Mouse (Mus musculus) embryonic fibroblast, embryonic 13.5 days (primary cell): Measurements from ENCODE around the gene Qrfp. TPM values are rescaled to one million over a fixed set of nuclear protein-coding genes. Genes with fewer than 3 reads are reported as not detected.

ENCODE experiments used
- H3K27ac ChIP-seq: 2 replicates; pipeline ENCODE4 v1.5.1; 2012; ENCODE audit warnings: low read length, control low read depth, inconsistent platforms; ENCODE audit not compliant: insufficient read depth
- H3K4me1 ChIP-seq: 2 replicates; pipeline ENCODE4 v1.6.1; 2011; ENCODE audit warnings: low read length; ENCODE audit not compliant: control insufficient read depth, insufficient read depth
- H3K4me3 ChIP-seq: 2 replicates; pipeline ENCODE4 v1.5.1; 2011; ENCODE audit warnings: mild to moderate bottlenecking, control low read depth, low read length; ENCODE audit not compliant: insufficient read depth
- CTCF ChIP-seq: IDR thresholded peaks from 2 replicates; pipeline ENCODE4 v1.5.1; 2011; ENCODE audit warnings: mild to moderate bottlenecking, control low read depth, low read length, moderate library complexity, borderline replicate concordance; ENCODE audit not compliant: insufficient read depth
- POLR2A ChIP-seq: IDR thresholded peaks from 2 replicates; pipeline ENCODE4 v1.6.1; 2011; ENCODE audit warnings: low read depth, mild to moderate bottlenecking, control low read depth, low read length, moderate library complexity
- polyA plus RNA-seq: library from polyadenylated mRNA; stranded (reverse); fragments of >200 nt; gene quantifications from 2 replicates; pipeline ENCODE4 v1.2.4, GENCODE M21; 2011; ENCODE audit warnings: low read depth; ENCODE audit not compliant: missing spikeins, insufficient read length

Gene Qrfp
- polyA plus RNA-seq, 1 experiment: not detected

GRCm38 (mm10) chr2:31782958-31783602 lies 27.3 kb downstream of the Qrfp start:
- TF ChIP-seq POLR2A (no peak), CTCF (no peak)

GRCm38 (mm10) chr2:31779258-31779657 lies 31.1 kb downstream of the Qrfp start:
- Histone ChIP-seq H3K4me3 (no peak overlapping the region), H3K4me1 (no peaks in the 10 kb centered on the region), H3K27ac (no peak overlapping the region)
- TF ChIP-seq CTCF (no peak), POLR2A (no peak)

More at GRCm38 (mm10) chr2:31782958-31783602, 27.3 kb downstream of the Qrfp start:
- H3K4me1 ChIP-seq: no peaks in the 10 kb centered on the region
- H3K27ac ChIP-seq: no peak overlapping the region
- H3K4me3 ChIP-seq: no peak overlapping the region

DNA sequence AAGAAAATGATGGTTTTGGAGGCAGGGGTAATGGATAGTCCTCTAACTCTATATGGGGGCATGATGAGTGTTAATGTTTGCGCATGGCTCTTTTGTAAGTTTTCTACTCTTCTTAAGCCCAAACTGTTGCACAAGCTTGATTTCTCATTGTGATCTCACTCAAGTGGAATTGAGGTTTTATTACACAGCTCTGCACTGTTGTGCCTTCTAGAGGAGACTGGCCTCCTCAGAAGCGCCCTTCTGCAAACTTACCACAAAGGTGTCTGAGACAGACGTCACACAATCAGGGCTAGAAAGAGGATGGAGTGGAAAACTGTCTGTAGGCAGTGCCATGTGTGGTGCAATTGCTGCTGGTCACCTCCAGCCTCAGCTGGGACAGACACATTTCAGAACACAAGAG lies 33.9 kb downstream of the Qrfp start:
- Histone ChIP-seq H3K4me1 (peaks cover 6% of the 10 kb centered on the region), H3K27ac (peak overlapping the region; percentile 0; the same call in 1 of the 2 replicates), H3K4me3 (no peak overlapping the region)
- TF ChIP-seq CTCF (no peak), POLR2A (no peak)

GRCm38 (mm10) chr2:31770781-31771441 lies 39.5 kb downstream of the Qrfp start:
- Histone ChIP-seq H3K4me3 (no peak overlapping the region), H3K4me1 (peaks cover 36% of the 10 kb centered on the region), H3K27ac (peak overlapping the region; percentile 92)
- TF ChIP-seq POLR2A (no peak), CTCF (no peak)

GRCm38 (mm10) chr2:31769631-31770111 lies 40.7 kb downstream of the Qrfp start:
- Histone ChIP-seq H3K4me1 (peaks cover 38% of the 10 kb centered on the region), H3K27ac (peak overlapping the region; percentile 85), H3K4me3 (no peak overlapping the region)
- TF ChIP-seq POLR2A (no peak), CTCF (no peak)

- Histone ChIP-seq H3K4me1 (peaks cover 38% of the 10 kb centered on the region), H3K4me3 (no peak overlapping the region), H3K27ac (peak overlapping the region; percentile 85)
- no peak for TF ChIP-seq CTCF
- TF ChIP-seq POLR2A: no peak
Observed at GRCm38 (mm10) chr2:31769115-31769514, 41.3 kb downstream of the Qrfp start.

DNA sequence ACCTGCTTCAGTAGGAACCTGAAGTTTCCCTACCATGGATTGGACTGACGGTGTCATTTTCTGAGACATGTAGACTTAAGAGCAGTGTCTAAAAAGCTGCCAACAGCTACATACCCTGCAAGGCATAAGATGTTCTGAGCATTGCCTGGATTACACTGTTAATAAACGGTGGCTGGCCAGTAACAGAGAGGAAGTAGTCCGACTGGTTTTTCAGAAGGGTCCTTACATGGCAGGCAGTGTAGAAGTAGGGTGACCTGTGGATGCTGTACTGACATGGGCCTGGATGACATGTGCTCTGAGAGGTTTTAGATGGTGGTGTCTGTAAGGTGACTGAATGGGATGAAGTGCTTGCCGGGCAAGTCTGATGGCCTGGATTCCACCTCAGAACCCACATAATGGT lies 42.6 kb downstream of the Qrfp start:
- Histone ChIP-seq H3K4me1 (peaks cover 42% of the 10 kb centered on the region), H3K27ac (no peak overlapping the region; the same call in 1 of the 2 replicates), H3K4me3 (no peak overlapping the region)
- TF ChIP-seq CTCF (no peak), POLR2A (no peak)

- H3K4me3 ChIP-seq: no peak overlapping the region
- peaks cover 42% of the 10 kb centered on the region for H3K4me1 ChIP-seq
- TF ChIP-seq CTCF: no peak
Observed at GRCm38 (mm10) chr2:31767104-31767503, 43.3 kb downstream of the Qrfp start.

GRCm38 (mm10) chr2:31763271-31763670 lies 47.1 kb downstream of the Qrfp start:
- Histone ChIP-seq H3K4me1 (peaks cover 27% of the 10 kb centered on the region), H3K27ac (no peak overlapping the region), H3K4me3 (peak overlapping the region; percentile 20; the same call in 1 of the 2 replicates)
- TF ChIP-seq POLR2A (no peak), CTCF (no peak)

More at GRCm38 (mm10) chr2:31767104-31767503, 43.3 kb downstream of the Qrfp start:
- no peak overlapping the region for H3K27ac ChIP-seq

GRCm38 (mm10) chr2:31762853-31763252 lies 47.5 kb downstream of the Qrfp start:
- H3K27ac ChIP-seq: no peak overlapping the region
- TF ChIP-seq POLR2A (no peak), CTCF (no peak)
- peak overlapping the region; percentile 20 for H3K4me3 ChIP-seq
- H3K4me1 ChIP-seq: peaks cover 28% of the 10 kb centered on the region
